28 mouse cellular contexts compared by ENCODE assay signal in the genomic region with DNA sequence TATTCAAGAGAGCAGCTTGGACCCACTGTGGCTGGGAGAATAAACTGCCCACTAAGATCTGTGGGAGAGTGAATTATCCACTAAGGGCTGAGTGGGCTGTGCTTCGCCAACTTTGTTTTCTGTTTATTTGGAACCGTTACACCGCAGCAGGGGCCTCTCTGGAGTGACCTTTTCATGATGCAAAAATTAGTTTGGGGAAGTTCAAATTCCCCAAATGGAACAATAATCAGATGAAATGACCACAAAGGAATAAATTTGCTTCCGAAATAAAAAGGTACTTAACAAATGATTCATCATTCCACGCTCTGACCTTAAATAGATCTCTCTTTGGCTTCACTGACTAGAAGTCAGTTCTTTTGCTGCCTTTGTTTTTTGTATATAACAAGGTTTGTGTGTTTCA. TPM values are rescaled to one million over a fixed set of nuclear protein-coding genes. Genes with fewer than 3 reads are reported as not detected.
"Had no signal": no experiment of that assay in that cellular context is flagged by ENCODE, and none has a peak within 500 bp of the region (broad histone marks: within the 10 kb centered on the region; RNA-seq: fewer than 3 reads in every experiment).

No protein-coding gene starts in this region.

- H3K9me3 ChIP-seq: embryonic facial prominence, embryonic 10.5 days; embryonic facial prominence, embryonic 12.5 days; embryonic facial prominence, embryonic 13.5 days; embryonic facial prominence, embryonic 15.5 days; forebrain, embryonic 10.5 days; forebrain, embryonic 12.5 days; forebrain, embryonic 13.5 days; forebrain, embryonic 15.5 days had no signal

- H3K27ac ChIP-seq: embryonic facial prominence, embryonic 10.5 days; embryonic facial prominence, embryonic 12.5 days; embryonic facial prominence, embryonic 13.5 days; embryonic facial prominence, embryonic 15.5 days; forebrain, embryonic 10.5 days; forebrain, embryonic 12.5 days; forebrain, embryonic 13.5 days; forebrain, embryonic 15.5 days; gastrocnemius, adult 2 months; heart, adult 2 months had no signal

- ATAC-seq: forebrain, embryonic 13.5 days; forebrain, embryonic 14.5 days; forebrain, embryonic 15.5 days; forebrain, embryonic 16.5 days; forebrain, postnatal 0 days had no signal

- H3K27me3 ChIP-seq: embryonic facial prominence, embryonic 12.5 days; forebrain, embryonic 15.5 days had no signal

- H3K4me1 ChIP-seq: forebrain, embryonic 15.5 days had no signal

- H3K36me3 ChIP-seq: embryonic facial prominence, embryonic 10.5 days; embryonic facial prominence, embryonic 12.5 days; embryonic facial prominence, embryonic 13.5 days; embryonic facial prominence, embryonic 15.5 days; forebrain, embryonic 10.5 days; forebrain, embryonic 12.5 days; forebrain, embryonic 15.5 days had no signal

- H3K4me3 ChIP-seq: embryonic facial prominence, embryonic 10.5 days; embryonic facial prominence, embryonic 12.5 days; embryonic facial prominence, embryonic 13.5 days; embryonic facial prominence, embryonic 15.5 days; erythroblast, embryonic 14.5 days; forebrain, embryonic 10.5 days; forebrain, embryonic 12.5 days; forebrain, embryonic 13.5 days; forebrain, embryonic 15.5 days; gastrocnemius, adult 2 months; heart, adult 2 months had no signal

- H3K4me2 ChIP-seq: embryonic facial prominence, embryonic 12.5 days; embryonic facial prominence, embryonic 13.5 days; embryonic facial prominence, embryonic 15.5 days; forebrain, embryonic 12.5 days; forebrain, embryonic 13.5 days; forebrain, embryonic 15.5 days had no signal

- DNase-seq: cerebellum, adult 8-10 months; cerebellum, adult 9-10 months; cerebellum, adult 9-11 months; cerebellum, postnatal 14 days; cerebellum, postnatal 25 days; cerebellum, postnatal 36 days; embryo, embryonic 11 days; forebrain, postnatal 0 days; gastrocnemius, adult 2 months; gastrocnemius, postnatal 10 days; gastrocnemius, postnatal 14 days; gastrocnemius, postnatal 25 days; gastrocnemius, postnatal 36 days; heart, adult 18-20 months; heart, adult 2 months had no signal

- H3K9ac ChIP-seq: embryonic facial prominence, embryonic 12.5 days; embryonic facial prominence, embryonic 13.5 days; embryonic facial prominence, embryonic 15.5 days; forebrain, embryonic 12.5 days; forebrain, embryonic 13.5 days; forebrain, embryonic 15.5 days; forebrain, postnatal 0 days had no signal

RNA-seq across cellular contexts. Expression of a gene that starts 8.4 kb away (rescaled TPM):
- total RNA-seq: common myeloid progenitor, adult 5-6 weeks; gastrocnemius, adult 18-20 months had no signal
